Mouse (Mus musculus) heart, embryonic 16.5 days (tissue): Measurements from ENCODE around the gene Dcaf1. TPM values are rescaled to one million over a fixed set of nuclear protein-coding genes. Genes with fewer than 3 reads are reported as not detected.

Source experiments
- ATAC-seq: fragments of 200-750 bp; cut with Nextera tagmentation; replicated peaks from 2 replicates; pipeline ENCODE4 v1.8.0; 2017; ENCODE audit warnings: moderate number of reproducible peaks; ENCODE audit not compliant: insufficient read depth, low FRiP score; ENCODE audit errors: extremely low read depth
- H3K27ac ChIP-seq: fragments of 300-500 bp; sonication (generic); 2 replicates; pipeline ENCODE4 v1.5.1; 2014; ENCODE audit warnings: mild to moderate bottlenecking, low read length, control low read depth, moderate library complexity
- H3K27me3 ChIP-seq: fragments of 300-500 bp; sonication (generic); 2 replicates; pipeline ENCODE4 v1.6.1; 2014; ENCODE audit warnings: low read length, mixed read lengths; ENCODE audit not compliant: control insufficient read depth, insufficient read depth
- H3K36me3 ChIP-seq: fragments of 300-500 bp; sonication (generic); 2 replicates; pipeline ENCODE4 v1.6.1; 2014; ENCODE audit not compliant: control insufficient read depth, insufficient read depth
- H3K4me1 ChIP-seq: fragments of 300-500 bp; sonication (generic); 2 replicates; pipeline ENCODE4 v1.6.1; 2014; ENCODE audit warnings: low read length, mixed read lengths; ENCODE audit not compliant: control insufficient read depth, insufficient read depth
- H3K4me2 ChIP-seq: fragments of 300-500 bp; sonication (generic); 2 replicates; pipeline ENCODE4 v1.6.1; 2014; ENCODE audit warnings: low read depth, mild to moderate bottlenecking, control low read depth, low read length
- H3K4me3 ChIP-seq: fragments of 300-500 bp; sonication (generic); 2 replicates; pipeline ENCODE4 v1.5.1; 2014; ENCODE audit warnings: mild to moderate bottlenecking, control low read depth, low read length
- H3K9ac ChIP-seq: fragments of 300-500 bp; sonication (generic); 2 replicates; pipeline ENCODE4 v1.6.1; 2014; ENCODE audit warnings: low read length, control low read depth
- H3K9me3 ChIP-seq: fragments of 300-500 bp; sonication (generic); replicated peaks from 2 replicates; pipeline ENCODE4 v1.6.1; 2016; ENCODE audit warnings: low read length; ENCODE audit not compliant: control insufficient read depth
- WGBS: fragments of 180-500 bp; shearing (Covaris S2); extraction: QIAGEN DNeasy Blood & Tissue Kit; methylation state at CpG from one replicate; pipeline ENCODE4 v1.1.7; 2014; 5-methylcytosine and 5-hydroxymethylcytosine counted together
- polyA plus RNA-seq: library from polyadenylated mRNA; unstranded; fragments of >200 nt; fragmentation: Nextera tagmentation; extraction: Ambion mirVana; gene quantifications from 2 replicates; pipeline ENCODE4 v1.2.1, GENCODE M21; 2015

Gene Dcaf1
- polyA plus RNA-seq, 1 experiment from 2014 or later, result 17.8 TPM

DNA sequence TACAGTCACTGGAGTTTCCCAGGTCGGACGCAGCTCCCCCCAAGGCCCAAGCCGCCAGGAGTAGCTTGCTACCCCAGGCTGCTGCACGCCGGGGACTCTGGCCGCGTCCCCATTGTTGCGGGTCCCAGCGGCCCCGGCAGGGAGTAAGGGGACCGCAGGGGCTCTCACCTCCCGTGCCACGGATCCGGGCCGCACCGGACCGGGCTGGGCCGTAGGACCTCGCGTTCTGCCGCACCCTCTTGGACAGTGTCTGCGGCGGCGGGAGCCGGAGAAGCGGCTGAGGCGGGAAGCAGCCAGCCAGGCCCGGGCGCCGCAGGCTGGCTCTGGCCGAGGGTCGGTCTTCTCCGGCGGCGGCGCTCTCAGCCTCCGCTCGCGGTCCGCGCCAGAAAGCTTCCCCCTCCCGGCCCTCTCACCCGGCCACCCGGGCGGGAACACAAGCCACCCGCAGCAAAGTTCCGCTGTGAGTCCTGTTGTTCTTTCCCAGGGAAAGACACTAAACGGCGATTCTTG is 32.8 kb upstream of the Dcaf1 start, which contains the start of gene Rad54l2:
Rad54l2 (minus strand) TSS at position 383 of the 510 bp plus-strand sequence.
- no peaks in the 10 kb centered on the region for H3K9me3 ChIP-seq
- H3K9ac ChIP-seq, result peak within 1 kb of the TSS; percentile 100
- no peaks in the 10 kb centered on the region for H3K36me3 ChIP-seq
- H3K4me2 ChIP-seq, result peak within 1 kb of the TSS; percentile 94
- H3K4me3 ChIP-seq, result peak within 1 kb of the TSS; percentile 100
- H3K4me1 ChIP-seq, result peaks cover 14% of the 10 kb centered on the region
- H3K27ac ChIP-seq, result peak within 1 kb of the TSS; percentile 93
- peak; percentile 90 for ATAC-seq
- under 1% methylated on average over 42 of the region's 49 CpGs for WGBS
- no peaks in the 10 kb centered on the region for H3K27me3 ChIP-seq

DNA sequence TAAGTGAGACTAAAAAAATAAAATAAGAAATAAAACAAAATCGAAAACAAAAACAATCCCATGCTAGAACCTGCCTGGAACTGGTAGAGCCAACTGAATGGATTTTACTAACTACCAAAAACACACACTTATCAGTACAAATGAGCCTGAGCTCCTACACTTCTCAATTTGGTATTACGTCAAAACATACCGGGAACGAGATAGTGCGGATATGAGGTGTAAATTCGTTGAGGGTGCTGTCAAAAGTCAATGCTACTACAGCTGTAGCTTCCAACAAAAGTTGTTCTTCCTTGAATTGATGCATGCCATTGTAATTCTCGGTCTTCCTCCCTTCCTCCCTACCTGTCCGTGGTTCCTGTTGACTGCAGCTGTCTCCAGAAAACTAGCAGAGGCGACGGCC is 32.3 kb upstream of the Dcaf1 start:
- peaks cover 14% of the 10 kb centered on the region for H3K4me1 ChIP-seq
- no peak for ATAC-seq
- peak overlapping the region; percentile 94 for H3K4me2 ChIP-seq
- H3K27me3 ChIP-seq, result no peaks in the 10 kb centered on the region
- H3K36me3 ChIP-seq, result no peaks in the 10 kb centered on the region
- H3K4me3 ChIP-seq, result peak overlapping the region; percentile 100
- H3K9ac ChIP-seq, result peak overlapping the region; percentile 100
- H3K9me3 ChIP-seq, result no peaks in the 10 kb centered on the region
- 11% methylated on average over 10 of the region's 10 CpGs for WGBS
- H3K27ac ChIP-seq, result peak overlapping the region; percentile 93; the same call in 1 of the 2 replicates

DNA sequence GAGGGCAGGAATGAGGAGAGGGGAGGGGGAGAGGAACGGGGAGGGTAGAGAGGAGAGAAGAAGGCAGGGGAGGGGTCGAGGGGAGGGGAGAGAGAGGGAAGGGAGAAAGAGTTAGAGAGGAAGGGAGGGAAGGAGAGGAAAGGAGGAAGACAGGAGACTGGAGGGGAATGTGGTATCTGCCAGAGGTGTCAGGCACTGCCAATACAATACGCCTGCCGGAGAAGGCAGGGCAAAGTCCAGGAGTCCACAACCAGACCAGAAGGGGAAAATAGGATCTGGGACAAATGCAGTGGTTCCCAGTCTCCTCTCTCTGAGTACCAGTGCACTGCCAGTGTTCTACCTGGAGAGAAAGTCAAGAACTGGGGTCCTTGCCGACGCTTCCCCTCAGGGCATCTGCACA is 30.8 kb upstream of the Dcaf1 start:
- Histone ChIP-seq H3K4me3 (no peak overlapping the region), H3K4me2 (no peak overlapping the region), H3K9ac (no peak overlapping the region), H3K27ac (no peak overlapping the region), H3K27me3 (no peaks in the 10 kb centered on the region), H3K9me3 (no peaks in the 10 kb centered on the region), H3K36me3 (no peaks in the 10 kb centered on the region), H3K4me1 (peaks cover 14% of the 10 kb centered on the region)
- ATAC-seq, result no peak
- 59% methylated on average over 6 of the region's 6 CpGs for WGBS

DNA sequence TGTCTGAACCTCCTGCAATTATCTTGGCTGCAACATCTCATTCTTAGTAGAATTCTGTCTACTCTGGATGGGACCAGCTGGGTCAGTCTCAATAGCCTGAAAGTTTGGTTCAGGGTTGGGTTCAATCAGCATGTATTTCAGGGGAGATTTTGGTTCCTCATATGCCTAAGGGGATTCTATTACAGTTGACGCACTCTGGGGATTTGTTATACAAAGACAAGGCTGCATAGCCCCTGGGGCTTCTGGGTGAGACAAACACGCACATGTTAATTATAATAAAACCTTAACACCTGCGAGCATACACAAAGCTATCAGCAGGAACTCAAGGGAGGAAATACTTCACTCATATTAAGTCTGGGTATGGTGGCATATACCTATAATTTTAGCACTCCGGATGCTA is 15.2 kb upstream of the Dcaf1 start:
- no peak for ATAC-seq
- Histone ChIP-seq H3K9ac (no peak overlapping the region), H3K4me3 (no peak overlapping the region), H3K27me3 (no peaks in the 10 kb centered on the region), H3K4me2 (no peak overlapping the region), H3K27ac (no peak overlapping the region), H3K4me1 (no peaks in the 10 kb centered on the region), H3K9me3 (peaks cover 16% of the 10 kb centered on the region), H3K36me3 (no peaks in the 10 kb centered on the region)
- WGBS, result 79% methylated on average over 4 of the region's 4 CpGs

DNA sequence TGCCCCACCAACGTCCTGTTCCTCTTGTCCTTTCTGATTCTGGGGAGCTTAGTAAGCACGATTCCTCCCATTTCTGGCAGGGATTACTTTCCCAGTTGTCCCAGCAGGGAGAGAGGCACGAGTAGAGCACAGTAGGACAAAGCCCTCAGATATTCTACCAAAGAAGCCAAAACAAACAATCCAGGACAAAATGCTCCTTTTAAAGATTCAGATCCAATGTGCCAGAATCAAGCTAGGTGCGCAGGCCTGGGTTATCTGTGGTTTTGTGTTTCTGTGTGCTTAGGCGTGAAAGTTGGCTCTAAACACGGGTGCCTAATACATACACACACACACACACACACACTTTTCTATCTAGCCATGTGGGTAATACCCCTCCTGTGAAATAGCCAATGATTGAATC is 3.5 kb upstream of the Dcaf1 start:
- WGBS, result 63% methylated on average over 6 of the region's 6 CpGs
- no peak overlapping the region for H3K9ac ChIP-seq
- no peaks in the 10 kb centered on the region for H3K27me3 ChIP-seq
- no peak overlapping the region for H3K4me2 ChIP-seq
- H3K4me1 ChIP-seq, result peaks cover 7% of the 10 kb centered on the region
- H3K9me3 ChIP-seq, result no peaks in the 10 kb centered on the region
- no peak overlapping the region for H3K4me3 ChIP-seq
- no peak for ATAC-seq
- no peak overlapping the region for H3K27ac ChIP-seq
- H3K36me3 ChIP-seq, result no peaks in the 10 kb centered on the region

DNA sequence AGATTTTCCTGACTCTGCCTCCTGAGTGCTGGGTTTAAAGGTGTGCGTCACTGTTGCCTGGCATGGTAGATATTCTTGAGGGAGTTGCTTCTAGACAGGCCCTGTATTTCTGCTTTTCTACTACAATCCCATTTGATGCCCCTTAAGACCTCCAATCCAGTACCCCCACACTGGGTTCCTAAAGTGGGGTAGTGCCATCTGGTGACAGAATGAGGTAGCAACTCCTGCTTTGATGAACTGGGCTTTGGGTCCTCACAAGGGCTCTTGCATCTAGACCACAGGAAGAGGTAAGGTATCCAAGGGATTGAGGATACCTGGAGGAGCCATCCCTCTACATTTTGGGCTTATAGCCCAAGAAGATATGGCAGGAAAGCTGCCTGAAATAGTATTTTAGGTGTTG is 2.5 kb upstream of the Dcaf1 start:
- no peaks in the 10 kb centered on the region for H3K36me3 ChIP-seq
- H3K4me3 ChIP-seq, result no peak overlapping the region
- no peaks in the 10 kb centered on the region for H3K27me3 ChIP-seq
- H3K4me2 ChIP-seq, result no peak overlapping the region
- no peak overlapping the region for H3K9ac ChIP-seq
- no peak overlapping the region for H3K27ac ChIP-seq
- H3K9me3 ChIP-seq, result no peaks in the 10 kb centered on the region
- H3K4me1 ChIP-seq, result peaks cover 7% of the 10 kb centered on the region
- ATAC-seq, result no peak
- WGBS, result 87% methylated on average over 1 of the region's 1 CpGs

DNA sequence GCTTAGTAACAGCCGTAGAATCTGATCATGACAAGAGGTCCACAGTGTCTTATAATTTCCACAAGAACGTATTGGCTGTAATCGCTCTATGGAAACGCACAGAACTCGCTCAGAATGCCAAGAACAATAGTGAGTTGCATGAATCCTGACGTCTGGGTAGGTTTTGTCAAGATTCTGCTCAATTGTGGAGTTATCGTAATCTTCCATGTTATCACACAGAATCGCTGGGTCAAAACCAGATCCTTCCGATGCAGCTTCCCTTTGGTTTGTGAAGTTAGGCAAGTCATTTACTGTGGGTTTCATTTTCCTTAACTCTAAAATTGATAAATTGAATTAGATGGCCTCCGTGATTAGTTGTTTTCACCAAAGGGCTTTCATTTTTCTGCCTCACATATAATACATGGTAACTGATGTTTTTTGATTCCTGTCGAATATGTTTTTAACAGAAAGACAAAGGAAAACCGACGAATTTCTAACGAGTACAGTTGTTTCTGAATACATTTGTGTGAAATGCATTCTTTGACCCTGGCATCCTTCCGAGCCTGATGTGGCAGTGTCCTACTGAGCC is 540 bp upstream of the Dcaf1 start:
- no peaks in the 10 kb centered on the region for H3K27me3 ChIP-seq
- no peak for ATAC-seq
- peak overlapping the region; percentile 99 for H3K4me3 ChIP-seq
- no peaks in the 10 kb centered on the region for H3K36me3 ChIP-seq
- no peaks in the 10 kb centered on the region for H3K9me3 ChIP-seq
- peaks cover 7% of the 10 kb centered on the region for H3K4me1 ChIP-seq
- H3K4me2 ChIP-seq, result peak overlapping the region; percentile 73
- peak overlapping the region; percentile 59; the same call in 1 of the 2 replicates for H3K27ac ChIP-seq
- H3K9ac ChIP-seq, result peak overlapping the region; percentile 77
- 37% methylated on average over 15 of the region's 15 CpGs for WGBS

DNA sequence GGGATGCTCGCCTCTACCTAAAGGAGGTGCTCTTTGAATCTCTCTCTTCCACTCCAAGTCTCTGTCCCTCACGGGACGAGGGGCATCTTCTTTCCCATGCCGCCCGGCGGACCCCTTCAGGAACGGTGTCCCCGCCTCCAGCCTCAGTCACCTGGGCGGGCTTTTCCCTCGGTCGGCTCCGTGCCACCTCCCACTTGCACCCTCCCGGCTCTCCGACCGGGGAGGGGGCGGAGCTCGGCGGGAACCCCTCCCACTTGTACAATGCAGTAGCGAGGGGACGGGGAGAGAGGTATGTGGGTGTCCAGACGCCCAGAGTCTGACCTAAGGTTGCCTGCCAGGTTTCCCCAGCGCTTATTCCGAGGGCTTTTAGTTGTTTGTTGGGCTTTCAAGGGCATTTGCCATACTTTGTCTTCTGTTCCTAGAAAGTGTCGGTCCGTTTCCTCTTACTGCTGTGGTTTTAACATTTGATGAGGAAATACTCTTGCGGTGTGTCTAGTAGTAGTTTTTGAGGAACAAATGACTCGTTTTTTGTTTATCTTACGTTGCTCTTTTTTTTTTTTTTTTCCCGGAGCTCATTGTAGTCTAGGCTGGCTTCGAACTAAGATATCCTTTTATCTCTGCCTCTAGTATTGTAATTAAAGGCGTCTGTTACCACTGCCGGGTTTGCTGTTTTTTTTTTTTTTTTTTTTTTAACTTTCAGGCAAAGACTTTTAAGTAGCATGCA is 869 bp downstream of the Dcaf1 start:
- H3K27me3 ChIP-seq, result no peaks in the 10 kb centered on the region
- H3K4me3 ChIP-seq, result peak overlapping the region; percentile 99
- H3K4me2 ChIP-seq, result peak overlapping the region; percentile 85
- H3K4me1 ChIP-seq, result peaks cover 7% of the 10 kb centered on the region
- no peaks in the 10 kb centered on the region for H3K36me3 ChIP-seq
- H3K9ac ChIP-seq, result peak overlapping the region; percentile 93
- under 1% methylated on average over 32 of the region's 32 CpGs for whole genome bisulfite sequencing
- peak overlapping the region; percentile 95 for H3K27ac ChIP-seq
- H3K9me3 ChIP-seq, result no peaks in the 10 kb centered on the region
- ATAC-seq, result peak; percentile 85

DNA sequence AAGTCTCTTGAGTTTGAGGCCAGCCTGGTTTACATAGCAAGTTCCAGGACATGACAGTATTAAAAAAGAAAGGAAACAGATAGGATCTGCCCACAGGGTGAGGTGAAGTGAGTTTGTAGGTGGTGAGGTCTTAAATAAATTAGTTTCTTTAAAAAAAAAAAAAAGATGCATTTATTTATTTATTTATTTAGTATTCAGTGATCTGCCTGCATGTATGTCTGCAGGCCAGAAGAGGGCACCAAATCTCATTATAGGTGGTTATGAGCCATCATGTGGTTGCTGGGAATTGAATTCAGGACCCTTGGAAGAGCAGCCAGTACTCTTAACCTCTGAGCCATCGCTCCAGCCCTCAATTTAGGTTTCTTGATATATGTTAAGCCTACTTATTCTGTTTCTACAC is 18.9 kb downstream of the Dcaf1 start:
- no peak overlapping the region for H3K27ac ChIP-seq
- H3K4me1 ChIP-seq, result no peaks in the 10 kb centered on the region
- WGBS, result 97% methylated on average over 1 of the region's 1 CpGs
- H3K27me3 ChIP-seq, result no peaks in the 10 kb centered on the region
- no peak overlapping the region for H3K4me3 ChIP-seq
- no peaks in the 10 kb centered on the region for H3K9me3 ChIP-seq
- no peak for ATAC-seq
- H3K4me2 ChIP-seq, result no peak overlapping the region
- peaks cover 57% of the 10 kb centered on the region for H3K36me3 ChIP-seq
- H3K9ac ChIP-seq, result no peak overlapping the region
